Mouse (Mus musculus) bone marrow macrophage, adult 2 months (primary cell): ENCODE results near the gene Plac1.

Experiments
- CTCF ChIP-seq: IDR thresholded peaks from 2 replicates; pipeline ENCODE4 v1.5.1; 2012; ENCODE audit warnings: low read depth, mild to moderate bottlenecking, low read length, moderate library complexity
- POLR2A ChIP-seq: IDR thresholded peaks from 2 replicates; pipeline ENCODE4 v1.6.1; 2012; ENCODE audit warnings: mild to moderate bottlenecking, low read depth, low read length, borderline replicate concordance

GRCm38 (mm10) chrX:53231965-53232364 is 7.9 kb downstream of the Plac1 start:
- TF ChIP-seq POLR2A (no peak), CTCF (no peak)
